Mouse (Mus musculus) natural killer cell, adult 2 months (primary cell): Measurements from ENCODE around the gene Iqcd.

Source experiments
- DNase-seq, 2 experiments: peaks; one replicate each; pipeline ENCODE4 v3.0.0; 2022; ENCODE audit warnings: low spot score in 2 of 2

Iqcd gene

DNA sequence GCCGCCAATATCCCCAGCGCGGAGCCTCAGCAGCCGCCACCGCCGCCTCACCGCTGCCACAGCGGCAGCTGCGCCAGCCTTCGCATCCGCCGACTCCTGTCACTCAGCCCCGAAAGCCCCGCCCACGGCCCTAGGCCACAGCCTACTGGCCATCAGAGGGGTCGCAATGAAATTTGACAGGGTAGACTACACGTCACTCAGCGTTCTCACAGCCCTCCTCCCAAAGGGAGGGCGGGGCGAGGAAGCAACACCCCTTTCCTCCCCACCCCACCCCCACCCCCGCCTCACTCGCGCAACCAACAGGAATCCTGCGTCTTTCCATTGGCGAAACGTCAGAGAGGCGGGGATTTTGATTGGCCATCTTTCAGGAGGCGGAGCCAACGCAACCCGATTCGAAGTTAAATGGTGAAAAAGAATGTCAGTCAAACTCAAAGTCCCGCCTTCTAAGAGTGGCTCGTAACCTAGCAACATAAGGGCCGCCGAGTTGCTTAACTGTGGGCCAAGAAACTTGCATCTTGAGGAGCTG is at the start of gene Iqcd, which contains the start of gene Tpcn1:
TSS of gene Iqcd (plus strand) at position 448 of the 526 bp plus-strand sequence.
TSS of gene Tpcn1 (minus strand) at position 105 of the 526 bp plus-strand sequence.
- DNase-seq, result peak; percentile 98

DNA sequence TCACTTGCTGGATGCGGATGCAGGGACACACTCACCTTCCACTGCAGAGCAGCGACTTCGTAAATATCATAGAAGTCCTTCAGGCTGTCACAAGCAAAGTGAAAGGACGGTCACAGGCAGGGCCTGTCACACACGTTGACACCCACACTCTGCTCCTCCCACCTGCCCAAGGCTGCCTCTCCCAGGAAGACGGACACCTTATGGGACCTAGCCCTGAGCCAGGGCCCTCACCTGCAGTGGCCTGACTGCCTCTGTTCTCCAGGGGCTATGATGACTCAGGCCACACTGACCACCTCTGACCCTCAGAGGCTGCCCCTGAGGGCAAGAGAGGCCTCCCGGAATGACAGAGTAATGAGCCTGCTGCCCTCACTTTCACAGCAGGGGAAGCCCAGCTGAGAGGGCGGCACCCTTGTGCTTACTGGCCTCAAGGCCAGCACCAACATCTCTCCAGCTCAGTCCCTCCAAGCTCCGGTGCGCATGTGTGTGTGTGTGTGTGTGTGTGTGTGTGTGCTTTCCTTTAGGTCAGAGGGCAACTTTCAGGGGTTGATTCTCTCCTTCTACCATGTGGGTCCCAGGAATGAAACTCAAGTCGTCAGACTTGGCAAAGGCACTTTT is 40.5 kb upstream of the Iqcd start:
- no peak for DNase-seq

DNA sequence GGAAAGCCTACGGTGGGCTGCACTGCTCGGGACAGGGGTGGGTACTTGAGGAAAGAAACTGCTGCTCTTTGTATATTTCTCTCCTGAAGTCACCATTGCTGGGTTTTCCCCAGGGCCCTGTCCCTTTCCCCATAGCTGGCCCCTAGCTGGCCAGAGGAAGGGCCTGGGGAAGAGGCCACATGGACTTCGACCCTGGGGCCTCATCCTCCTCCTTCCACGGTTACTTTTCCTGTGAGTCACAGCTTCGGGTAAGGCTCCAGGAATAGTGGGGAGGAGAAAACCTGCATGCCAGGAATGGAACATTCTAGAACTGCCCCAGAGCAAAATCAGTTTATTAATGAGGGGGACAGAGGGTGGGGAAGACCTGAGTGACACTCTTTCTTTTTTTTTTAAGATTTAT is 38.7 kb upstream of the Iqcd start:
- DNase-seq, result no peak

DNA sequence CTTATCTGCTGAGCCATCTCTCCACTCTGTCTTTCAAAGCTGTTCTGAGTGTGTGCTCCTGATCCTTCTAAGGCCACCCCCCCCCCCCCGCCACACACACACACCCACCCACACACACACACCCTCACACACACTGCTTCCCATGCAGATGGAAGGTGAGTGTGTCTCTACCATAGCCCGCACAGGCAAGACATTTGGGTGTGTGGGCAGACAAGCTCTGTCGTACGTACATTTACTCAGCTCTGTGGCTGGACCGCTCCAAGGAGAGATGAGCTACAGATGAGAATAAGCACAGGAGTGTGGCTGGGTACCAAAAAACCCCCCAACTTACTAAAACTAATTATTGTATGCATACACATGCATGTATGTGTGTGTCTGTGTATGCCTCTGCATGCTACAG is 38.1 kb upstream of the Iqcd start:
- DNase-seq, result no peak

DNA sequence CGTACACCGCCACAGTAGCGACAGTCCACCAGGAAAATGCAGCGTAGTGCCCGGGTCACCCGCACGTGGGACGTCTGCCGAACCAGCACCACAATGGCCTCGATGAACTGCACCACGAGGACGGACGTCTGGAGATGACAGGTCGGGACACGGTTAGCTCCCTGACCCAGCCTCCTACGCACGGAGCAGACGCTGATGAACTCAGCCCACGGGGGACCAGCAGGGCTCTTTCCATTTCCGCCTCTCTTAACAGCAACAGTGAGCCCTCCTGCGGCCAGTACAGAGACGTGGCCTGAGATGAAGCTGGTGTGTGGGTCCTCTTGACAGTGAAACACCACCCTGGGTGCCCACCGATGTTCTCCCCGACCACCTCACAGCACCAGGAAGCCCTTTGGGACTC is 32.9 kb upstream of the Iqcd start:
- DNase-seq, result no peak

DNA sequence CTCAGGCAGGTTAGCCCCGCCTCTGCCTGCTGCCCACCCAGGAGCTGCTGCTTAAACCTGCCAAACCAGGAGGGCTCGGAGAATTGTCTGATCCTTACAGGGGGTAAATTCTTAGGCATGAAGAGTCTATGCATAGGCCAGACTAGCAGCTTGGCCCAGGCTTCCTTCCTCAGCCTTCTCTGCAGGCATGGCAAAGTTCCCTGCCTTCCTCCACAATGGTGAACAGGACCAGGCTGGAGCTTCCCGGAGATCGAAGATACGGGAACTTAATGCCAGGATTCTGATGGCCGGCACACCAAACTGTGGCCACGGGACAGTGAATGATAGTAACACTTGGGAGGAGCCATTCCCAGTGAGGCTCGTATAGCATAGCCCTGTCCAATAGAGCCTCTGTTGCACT is 30.8 kb upstream of the Iqcd start:
- DNase-seq, result no peak

DNA sequence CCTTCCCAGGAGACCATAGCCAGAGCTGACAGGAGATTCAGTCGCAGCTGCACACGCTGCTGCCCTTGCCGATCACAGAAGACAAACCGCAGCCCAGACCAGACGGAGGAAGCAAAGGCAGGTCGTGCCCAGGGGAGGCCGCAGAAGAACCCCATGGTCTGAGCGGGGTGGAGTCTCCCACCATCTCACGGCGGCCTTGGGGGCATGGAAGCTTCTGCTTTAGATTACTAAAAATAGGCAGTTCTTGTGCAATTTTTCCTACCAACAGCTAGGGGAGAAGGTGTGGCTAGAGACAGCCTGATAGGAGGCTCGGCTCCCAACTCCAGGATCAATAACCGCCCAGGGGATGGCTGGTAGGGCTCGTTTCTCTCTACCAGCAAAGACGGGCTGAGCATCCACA is 30.1 kb upstream of the Iqcd start:
- peak; percentile 25 to 45 for DNase-seq

DNA sequence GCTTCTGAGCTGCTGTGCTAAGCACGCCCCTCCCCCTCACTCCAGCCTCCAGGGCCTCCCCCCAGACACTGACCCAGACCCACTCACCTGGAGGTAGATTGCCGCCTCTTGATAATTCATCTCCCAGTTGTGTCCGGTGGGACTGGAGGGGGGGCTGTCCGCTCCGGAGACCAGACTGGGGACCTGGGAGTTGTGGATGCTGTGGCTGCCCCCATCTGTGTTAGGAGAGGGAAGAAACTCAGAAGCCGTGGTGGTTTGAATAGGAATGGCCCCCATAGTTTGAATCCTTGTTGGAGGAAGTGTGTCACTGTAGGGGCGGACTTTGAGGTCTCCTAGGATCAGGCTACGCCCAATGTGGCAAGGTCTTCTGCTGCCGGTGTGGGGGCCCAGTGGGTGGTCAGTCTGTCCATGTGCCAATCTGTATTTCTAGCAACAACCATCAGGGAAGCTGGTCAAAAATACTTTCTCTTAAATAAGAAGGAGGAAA is 28.6 kb upstream of the Iqcd start:
- no peak for DNase-seq

DNA sequence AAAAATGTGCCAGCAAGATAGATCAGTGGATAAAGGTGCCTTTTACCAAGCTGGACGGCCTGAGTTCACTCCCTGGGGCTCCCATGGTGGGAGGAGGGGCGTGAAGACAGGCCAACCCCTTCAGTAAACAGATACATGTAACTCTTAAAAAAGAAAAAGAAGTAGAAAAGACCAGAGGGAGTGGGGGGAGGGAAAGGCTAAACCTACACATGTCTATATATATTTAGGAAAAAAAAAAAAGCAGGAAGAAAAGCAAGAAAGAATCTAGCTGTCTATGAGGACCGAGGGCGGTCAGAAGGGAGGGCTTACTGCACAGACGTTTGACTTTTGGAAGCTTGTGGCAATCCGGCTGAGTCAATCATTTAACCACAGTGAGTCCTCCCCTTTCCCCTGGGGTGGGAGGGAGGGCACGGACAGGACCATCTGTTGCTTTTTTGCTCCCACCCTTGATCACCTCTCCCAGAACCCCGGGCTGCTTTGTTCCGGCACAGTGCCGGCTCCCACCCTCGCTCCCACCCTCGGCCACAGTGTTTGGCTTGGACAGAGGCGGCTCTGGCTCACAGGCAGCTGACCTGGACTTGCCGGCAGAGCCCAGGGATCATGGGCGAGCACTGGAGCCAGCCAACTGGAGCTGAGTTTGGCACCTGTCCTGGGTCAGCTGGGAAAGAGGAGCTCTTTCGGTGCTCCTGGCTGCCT is 28.1 kb upstream of the Iqcd start:
- DNase-seq, result no peak

DNA sequence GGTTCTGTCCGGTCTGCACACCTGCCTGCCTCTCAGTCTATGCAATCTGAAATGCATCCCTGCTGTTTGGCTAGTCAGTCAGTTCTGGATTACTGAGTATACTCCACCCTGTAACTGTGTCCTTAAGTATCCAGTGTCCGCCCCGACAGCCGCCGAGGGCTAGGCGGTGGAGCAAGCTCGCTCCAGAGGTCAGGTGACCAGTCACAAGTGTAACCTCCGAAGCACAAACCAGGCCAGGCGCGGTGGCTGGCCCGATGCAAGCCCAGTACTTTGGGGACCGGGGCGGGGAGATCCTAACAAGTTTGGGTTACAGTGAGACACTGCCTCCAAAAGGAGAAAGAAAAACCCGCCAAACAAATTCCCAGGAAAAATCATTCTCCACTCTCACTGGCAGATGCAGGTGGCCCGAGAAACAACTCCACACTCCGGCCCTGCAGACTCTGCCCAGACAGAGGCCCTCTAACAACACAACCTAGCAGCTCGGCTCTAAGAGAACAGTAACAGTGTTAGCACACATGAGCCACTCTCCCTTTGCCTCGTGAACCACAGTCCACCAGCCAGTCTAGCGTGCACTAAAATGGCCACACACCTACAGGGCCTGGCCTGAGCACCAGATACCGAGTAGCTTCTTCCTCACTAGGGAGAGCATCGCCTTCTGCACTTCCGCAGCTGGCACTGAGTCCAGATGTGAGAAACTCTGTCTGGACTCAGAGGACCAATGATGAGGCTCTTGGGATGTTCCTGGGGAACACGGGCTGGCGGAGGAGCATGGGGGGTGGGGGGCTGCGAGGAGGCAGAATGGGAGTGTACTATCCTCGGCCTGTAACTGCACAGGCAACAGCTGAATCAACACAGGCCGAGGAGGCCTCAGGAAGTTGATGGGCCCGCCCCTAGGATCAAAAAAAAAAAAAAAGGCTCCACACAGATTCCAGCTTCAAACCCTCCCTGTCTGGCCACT is 25.6 kb upstream of the Iqcd start:
- no peak for DNase-seq

DNA sequence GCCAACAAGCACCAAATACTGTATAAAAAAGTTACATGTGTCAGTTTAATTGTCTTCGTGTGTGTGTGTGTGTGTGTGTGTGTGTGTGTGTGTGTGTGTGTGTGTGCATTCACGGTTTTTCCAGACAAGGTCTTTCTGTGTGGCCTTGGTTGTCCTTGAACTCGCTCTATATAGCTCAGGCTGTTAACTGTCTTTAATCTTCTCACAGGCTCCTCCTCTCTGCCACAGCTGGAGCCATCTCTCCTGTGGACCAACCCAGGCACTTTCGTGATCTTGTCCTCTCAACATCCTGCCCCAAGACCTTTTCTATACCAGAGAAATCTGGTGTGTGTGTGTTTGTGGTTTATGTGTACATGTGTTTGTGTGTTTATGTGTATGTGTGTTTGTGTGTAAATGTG is 24.9 kb upstream of the Iqcd start:
- DNase-seq, result no peak

DNA sequence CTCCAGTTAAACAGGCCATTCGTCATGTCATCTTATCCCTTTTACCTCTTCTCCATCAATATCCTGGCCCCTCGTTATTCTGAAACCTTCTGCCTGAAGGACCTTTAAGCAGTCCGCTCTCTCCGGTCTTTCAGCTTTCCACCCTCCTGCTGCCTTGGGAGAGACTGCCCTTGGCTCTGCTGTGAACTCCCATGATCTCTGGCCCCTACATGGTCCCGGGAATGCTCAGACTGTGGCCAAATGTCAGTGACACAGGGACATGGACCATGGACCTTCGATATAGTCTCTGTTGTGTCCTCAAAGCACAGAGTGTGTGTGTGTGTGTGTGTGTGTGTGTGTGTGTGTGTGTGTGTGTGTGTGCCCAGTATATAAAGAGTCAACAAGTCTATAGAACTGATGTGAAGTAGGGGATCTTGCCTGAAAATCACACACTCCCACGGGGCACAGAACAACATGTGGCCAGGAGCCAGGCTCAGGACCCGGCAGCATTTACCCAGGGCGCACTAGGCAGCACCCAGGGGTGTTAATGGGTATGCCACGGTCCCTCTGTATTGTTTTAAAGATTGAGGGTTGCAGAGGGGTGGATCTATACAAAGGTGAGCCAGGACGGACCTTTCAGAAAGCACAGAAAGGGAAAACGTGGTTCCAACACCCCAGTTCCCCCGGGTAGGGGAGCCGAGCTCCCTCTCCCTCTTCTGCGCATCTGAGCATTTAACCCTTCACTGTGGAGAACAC is 23.5 kb upstream of the Iqcd start:
- no peak for DNase-seq

DNA sequence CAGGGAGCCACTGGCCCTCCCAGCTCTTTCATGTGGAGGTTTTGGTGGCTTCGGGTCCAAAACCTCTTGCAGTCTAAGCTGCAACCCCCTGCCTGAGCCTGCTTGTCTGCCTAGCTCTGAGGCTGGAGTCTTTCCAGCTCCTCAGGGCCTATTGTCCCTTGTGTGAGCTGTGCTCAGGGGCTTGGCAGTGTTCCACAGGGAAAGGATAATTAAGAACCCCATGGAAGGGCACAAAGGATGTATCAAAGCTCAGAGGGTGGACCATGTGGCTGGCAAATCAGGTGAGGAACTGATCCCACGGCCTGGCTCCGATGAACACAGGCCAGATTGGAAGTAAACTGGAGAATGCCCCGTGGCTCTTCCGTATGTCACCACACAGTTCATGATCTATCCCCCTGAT is 22.7 kb upstream of the Iqcd start:
- no peak for DNase-seq

DNA sequence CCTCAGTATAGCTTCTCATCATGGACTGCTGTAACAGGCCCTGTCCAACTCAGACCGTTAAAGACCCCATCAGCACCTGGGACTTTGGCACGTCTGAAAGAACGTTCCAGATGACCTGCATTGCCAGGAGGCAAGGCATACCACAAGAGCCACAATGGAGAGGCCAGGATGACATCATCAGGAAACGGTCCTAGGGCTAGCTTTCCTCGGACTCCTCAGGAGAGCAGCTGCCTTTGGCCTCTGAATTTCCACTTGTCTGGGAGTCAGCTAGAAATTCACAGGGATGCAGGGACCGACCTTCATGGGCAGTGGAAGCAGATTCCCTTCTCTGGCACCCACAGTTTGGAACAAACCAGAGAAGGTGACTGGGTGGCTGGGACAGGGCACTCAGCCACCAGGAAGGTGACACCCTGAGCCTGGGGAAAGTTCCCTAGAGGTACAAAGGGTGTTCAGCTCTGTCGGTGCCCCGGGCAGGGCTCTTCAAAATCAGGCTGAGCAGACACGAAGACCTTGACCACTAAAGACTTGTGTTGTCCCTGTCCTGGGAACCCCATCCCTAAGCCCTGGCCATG is 22.0 kb upstream of the Iqcd start:
- no peak for DNase-seq

DNA sequence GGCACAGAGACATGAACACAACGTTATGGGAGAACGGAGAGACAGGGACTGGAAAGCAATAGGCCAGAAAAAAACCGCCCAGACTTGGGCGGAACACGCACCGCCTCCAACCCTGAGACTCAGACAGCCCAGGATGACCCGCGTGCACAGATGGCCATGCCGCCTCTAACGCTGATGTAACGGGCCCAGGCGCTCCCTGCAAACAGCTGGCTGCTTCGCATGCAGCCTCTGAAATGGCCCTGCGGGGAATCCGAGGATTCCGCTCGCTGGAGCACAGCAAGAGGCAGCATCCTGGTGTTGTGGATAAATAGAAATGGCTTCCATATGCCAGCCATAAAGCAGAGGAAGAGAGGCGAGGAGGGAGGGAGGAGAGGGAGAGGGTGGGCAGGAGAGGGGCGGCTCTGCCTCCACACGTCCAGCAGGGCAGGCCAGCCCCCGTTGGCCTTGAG is 21.5 kb upstream of the Iqcd start:
- DNase-seq, result no peak

DNA sequence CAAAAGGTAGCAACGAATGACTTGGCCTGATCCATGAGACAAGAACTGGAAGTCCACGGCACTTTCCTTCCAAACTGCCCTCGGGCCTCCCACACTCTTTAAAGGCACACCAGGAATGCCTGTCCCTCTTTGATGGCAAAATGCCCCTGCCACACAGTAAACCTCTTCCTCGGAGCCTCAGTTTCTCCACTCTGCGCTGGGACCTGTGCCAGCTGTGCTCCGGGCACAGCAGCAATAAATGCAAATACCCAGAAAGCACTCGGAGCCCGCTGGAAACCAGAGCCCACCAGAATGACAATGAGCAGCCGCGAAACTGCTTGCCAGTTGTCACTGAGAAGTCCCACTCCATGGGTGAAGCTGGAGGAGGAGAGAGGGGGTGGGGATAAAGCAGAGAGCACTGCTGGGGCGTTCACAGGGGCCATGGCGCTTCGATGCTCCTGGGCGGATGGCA is 21.0 kb upstream of the Iqcd start:
- DNase-seq, result no peak

DNA sequence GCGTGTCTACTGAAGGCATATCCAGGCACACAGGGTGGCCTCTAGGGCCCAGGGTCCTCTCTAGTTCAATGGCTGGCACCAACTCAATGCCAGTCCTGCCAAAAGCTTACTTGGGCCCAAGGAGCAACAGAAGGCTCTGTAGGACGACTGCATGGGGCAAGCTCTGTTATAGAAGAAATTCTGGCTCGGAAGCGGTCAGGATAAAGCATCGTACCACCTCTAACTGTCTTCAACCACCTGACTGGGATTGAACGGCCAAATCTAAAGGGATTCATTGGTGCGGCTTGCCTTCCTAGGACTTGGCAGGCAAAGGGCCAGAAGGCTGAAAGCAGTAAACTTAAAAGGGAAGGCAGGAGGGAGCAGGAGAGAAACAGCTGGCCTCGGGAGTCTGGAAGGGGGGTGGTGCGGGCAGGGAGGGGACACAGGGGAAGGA is 20.5 kb upstream of the Iqcd start:
- no peak for DNase-seq

DNA sequence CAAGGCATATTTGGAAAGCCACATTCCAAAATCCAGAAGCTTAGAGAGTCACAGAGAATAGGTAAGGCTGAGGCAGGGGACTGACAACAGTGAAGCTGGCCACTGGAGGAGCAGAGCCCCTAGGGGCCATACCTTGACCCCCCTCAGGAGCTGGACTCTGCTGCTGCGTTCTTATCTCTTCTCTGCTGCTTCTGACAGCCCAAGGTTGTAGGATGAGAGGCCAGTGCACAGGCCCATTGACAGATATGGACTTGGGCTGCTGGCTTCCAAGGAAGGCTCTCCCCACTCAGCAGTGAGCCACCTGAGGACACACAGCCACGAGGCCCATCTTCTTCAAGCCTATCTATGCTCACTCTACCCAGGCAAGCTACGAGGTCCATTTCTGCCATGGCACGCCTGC is 19.9 kb upstream of the Iqcd start:
- no peak for DNase-seq

DNA sequence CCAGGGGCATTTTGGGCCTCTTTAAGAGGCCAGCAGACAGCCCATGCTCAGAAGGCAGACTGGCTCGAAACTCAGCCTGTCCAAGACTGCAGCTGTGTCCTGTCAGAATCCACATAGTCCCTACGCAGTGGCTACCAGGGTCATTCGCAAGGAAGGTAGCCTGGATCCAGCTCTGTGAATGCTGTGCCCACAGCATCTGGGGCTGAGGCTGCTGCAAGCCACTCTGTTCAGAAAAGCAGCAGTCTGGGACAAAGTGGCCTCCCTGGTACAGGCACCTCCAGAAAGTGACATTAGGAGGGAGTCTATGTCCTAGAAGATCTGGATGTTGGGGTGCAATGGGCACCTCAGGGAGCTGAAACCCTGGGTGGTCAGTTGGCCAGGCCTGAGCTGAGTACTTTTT is 19.0 kb upstream of the Iqcd start:
- DNase-seq, result no peak

DNA sequence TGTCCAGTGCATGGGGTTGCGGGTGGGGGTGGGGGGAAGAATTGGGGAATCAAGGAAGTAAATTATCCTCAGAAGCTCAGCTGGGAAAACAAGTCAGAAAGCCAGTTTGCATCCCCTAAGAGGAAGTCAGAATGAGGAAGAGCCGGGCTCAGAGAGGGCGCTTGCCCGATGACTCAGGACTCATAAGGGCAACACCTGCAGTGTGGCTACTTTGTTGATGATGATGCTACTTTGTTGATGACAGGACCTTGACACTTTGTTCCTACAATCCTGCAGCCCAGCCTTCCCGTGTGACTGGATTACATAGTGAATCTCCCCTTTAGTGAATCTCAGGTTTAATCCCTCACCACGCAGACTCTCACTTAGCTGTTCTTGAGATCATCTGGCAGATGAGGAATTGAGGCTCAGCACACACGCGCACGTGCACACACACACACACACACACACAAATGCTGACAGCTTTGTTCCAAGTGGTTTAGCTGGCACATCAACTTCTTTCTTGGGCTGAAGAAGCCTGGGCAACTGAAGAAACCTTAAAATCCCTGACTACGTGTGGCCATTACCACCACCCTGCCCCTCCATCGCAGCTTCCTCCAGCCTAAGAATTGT is 18.4 kb upstream of the Iqcd start:
- DNase-seq, result peak in 1 of 2 experiments; percentile 18
